Mouse (Mus musculus): ENCODE measurements around the gene Bend5.
A peak's percentile ranks its signal among the peaks of the same experiment; 100 is the strongest.

The Bend5 gene

DNA sequence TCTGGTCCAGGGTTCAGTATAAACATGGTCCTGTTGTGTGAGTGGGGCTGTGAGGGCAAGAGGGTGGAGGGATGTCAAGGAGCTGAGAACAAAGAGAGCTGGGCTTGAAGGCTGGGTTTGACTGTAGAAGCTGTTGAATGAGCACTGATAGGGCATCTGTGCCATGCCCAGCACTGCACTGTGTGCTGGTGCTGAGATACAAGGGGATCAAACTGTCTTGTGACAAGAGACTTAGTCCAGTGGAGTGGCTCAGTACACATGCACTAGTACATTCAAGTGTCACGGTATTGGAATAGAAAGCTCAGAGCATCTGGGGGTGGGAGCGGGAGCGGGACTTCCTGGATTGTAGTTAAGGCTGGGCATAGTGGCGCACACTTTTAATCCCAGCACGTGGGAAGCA, 71.4 kb downstream of the Bend5 start:
- DNase-seq (ENCODE audit: low spot score in 2 of 2): no peak

DNA sequence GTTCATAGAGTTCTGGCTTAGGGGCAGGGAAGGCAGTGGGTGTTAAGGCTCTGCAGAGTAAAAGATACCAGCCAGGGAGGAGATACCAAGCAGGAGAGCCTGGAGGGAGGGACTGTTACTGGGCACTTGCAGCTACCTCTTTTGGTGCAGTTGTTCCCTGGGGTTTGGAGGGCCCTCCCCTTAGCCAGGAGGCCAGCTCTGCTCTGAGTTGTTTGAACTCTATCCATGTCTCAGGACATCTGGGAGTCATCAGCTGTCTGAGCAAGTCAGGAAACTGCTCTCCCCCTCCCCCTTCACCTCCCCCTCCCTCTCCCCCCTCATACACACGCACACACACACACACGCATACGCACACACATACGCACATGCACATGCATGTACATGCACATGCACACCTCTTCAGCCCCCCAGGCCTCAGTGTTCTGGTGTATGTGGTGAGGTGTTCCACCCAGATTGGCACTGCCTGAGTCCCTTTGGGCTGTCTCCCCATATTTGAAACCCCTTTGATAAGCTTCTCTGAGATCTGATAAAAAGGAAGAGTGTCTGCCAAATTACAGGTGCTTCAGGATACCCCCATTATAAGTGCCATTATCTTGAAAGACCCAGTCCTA, 72.5 kb downstream of the Bend5 start:
- DNase-seq (ENCODE audit: low spot score in 2 of 2): no peak

- DNase-seq (ENCODE audit: low spot score in 2 of 2): peak; percentile 26 to 43
Observed at GRCm38 (mm10) chr4:111493750-111494404, 79.1 kb downstream of the Bend5 start.

DNA sequence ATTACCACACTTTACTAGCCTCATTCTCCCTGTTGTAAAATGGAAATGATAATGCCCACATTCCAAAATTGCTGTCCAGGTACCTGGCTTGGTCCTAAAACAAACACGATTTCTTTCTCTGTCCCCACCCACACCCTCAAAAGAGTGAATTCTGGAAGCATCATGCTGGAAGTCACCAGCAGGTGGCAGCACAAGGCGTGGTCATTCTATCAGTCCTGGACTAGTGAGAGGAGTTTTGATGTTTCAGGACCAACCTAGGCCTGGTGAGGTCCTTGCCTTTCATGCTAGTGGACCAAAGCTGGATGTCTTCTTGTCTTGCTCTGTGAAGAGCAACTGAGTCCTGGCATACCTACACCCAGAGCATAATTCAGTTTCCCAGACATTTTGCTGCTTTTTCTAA, 81.1 kb downstream of the Bend5 start:
- DNase-seq (ENCODE audit: low spot score in 2 of 2): peak; percentile 54 to 62

- no peak for DNase-seq (ENCODE audit: low spot score in 2 of 2)
Observed at GRCm38 (mm10) chr4:111498751-111499150, 83.9 kb downstream of the Bend5 start.

DNA sequence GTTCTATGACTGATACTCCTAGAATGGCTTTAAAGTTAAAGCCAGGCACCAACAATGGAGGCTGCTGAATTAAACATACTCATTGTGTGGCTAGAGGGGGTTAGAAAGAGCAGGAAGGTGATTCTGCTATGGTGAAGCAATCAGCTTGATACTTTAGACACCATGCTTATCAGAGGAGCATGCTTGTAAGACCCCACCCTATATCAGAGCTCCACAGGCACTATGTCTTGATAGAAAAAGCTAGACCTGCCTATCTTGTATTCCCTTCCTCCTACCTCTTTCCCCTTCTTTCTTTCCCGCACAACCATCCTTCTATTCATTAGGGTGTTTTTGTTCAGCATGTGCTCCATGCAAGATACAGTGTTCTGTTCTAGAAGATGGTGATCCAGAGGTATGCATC, 86.6 kb downstream of the Bend5 start:
- no peak for DNase-seq (ENCODE audit: low spot score in 2 of 2)

DNA sequence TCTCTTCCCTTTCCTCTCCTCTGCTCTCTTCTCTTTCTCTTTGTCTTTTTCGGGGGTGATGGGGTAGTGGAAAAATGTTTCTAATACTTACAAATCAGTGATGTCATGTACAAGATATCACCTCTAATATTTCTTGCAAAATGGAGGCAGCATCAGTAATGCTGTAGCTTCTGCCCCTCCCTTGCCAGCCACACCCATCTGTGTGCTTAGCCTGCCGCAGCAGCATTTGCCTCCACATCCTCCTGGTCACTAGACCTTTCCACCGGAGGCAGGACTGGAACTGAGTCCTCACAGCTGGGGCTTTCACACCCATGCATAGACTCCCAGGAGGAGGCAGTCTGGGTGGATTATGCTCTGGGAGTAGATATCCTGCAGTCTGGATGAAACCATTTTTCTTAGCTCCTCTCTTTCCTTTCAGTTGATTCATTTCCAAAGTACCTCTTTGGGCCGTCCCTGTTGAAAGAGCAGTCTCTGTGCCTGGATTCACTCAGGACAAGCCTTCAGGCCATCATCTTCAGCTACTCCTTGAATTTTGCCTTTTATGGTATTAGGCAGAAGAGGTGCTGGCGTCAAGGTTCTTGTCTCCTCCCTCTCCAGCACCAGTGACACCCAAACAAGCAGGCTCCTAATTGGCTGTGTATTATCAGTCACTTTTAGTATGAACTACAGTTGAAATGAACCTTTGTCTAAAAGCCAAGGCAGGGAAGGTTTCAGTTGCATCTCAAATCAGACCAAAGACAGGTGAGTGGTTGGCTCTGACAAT, 88.3 kb downstream of the Bend5 start:
- no peak for DNase-seq (ENCODE audit: low spot score in 2 of 2)

- DNase-seq (ENCODE audit: low spot score in 2 of 2): no peak
Observed at GRCm38 (mm10) chr4:111504952-111505351, 90.1 kb downstream of the Bend5 start.
